ENCODE assay signal across 26 mouse cellular contexts in the genomic region with DNA sequence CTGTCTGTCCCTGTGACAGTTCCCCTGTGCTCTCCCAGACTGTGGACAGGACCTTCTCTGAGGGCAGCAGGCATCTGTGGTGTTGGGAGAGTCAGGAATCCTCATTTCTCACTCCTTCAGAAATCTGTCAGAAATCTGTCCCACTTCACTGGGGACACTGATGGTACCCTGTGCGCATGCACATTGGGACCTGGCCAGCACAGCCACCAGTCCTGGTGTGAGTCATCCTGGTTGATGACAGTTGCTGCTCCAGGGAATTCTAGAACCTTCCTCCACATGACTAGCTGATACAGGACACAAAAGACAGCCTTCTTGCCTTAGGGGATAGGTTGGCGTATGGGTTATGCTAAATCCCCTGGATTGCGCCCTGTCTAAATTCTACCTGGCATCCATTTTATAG. TPM values are rescaled to one million over a fixed set of nuclear protein-coding genes. Genes with fewer than 3 reads are reported as not detected.
DNase-seq lines count a peak whose midpoint lies in the region; ATAC-seq lines count a peak whose summit lies in the region.
"Had no signal": no experiment of that assay in that cellular context is flagged by ENCODE, and none has a peak within 500 bp of the region (broad histone marks: within the 10 kb centered on the region; RNA-seq: fewer than 3 reads in every experiment).

No protein-coding gene starts in this region.

- H3K9me3 ChIP-seq in midbrain, embryonic 11.5 days (ENCODE audit: control insufficient read depth, low read length) = no peaks in the 10 kb centered on the region
- H3K9me3 ChIP-seq: embryonic facial prominence, embryonic 13.5 days; forebrain, embryonic 15.5 days; hindbrain, embryonic 15.5 days; liver, embryonic 12.5 days; midbrain, embryonic 10.5 days had no signal

- no peak overlapping the region for H3K9ac ChIP-seq in midbrain, embryonic 11.5 days (ENCODE audit: low read length)
- H3K9ac ChIP-seq: embryonic facial prominence, embryonic 13.5 days; forebrain, embryonic 15.5 days; hindbrain, embryonic 15.5 days; limb, embryonic 13.5 days; liver, embryonic 12.5 days had no signal

- H3K27ac ChIP-seq in midbrain, embryonic 11.5 days (ENCODE audit: low read depth, low read length) = no peak overlapping the region
- H3K27ac ChIP-seq: forebrain, embryonic 15.5 days; heart, adult 2 months; hindbrain, embryonic 15.5 days; kidney, postnatal 0 days; limb, embryonic 13.5 days; liver, embryonic 12.5 days had no signal

- H3K4me3 ChIP-seq in midbrain, embryonic 11.5 days (ENCODE audit: low read depth, low read length) = no peak overlapping the region
- H3K4me3 ChIP-seq: embryonic facial prominence, embryonic 13.5 days; forebrain, embryonic 15.5 days; heart, adult 2 months; hindbrain, embryonic 15.5 days; limb, embryonic 13.5 days; liver, embryonic 12.5 days; midbrain, embryonic 10.5 days had no signal

- no peaks in the 10 kb centered on the region for H3K36me3 ChIP-seq in midbrain, embryonic 11.5 days (ENCODE audit: control insufficient read depth, insufficient read depth, low read length)
- H3K36me3 ChIP-seq: embryonic facial prominence, embryonic 13.5 days; forebrain, embryonic 15.5 days; hindbrain, embryonic 15.5 days; limb, embryonic 13.5 days; liver, embryonic 12.5 days; midbrain, embryonic 10.5 days had no signal

- peaks cover 14% of the 10 kb centered on the region for H3K4me1 ChIP-seq in midbrain, embryonic 11.5 days (ENCODE audit: control insufficient read depth, insufficient read depth, low read length)

- ATAC-seq in midbrain, embryonic 11.5 days (ENCODE audit: low FRiP score) = no peak
- ATAC-seq: CD4-positive, CD25-positive, alpha-beta regulatory T cell, adult 4 months; forebrain, embryonic 15.5 days; liver, embryonic 12.5 days had no signal

- peaks cover 10% of the 10 kb centered on the region for H3K27me3 ChIP-seq in midbrain, embryonic 11.5 days (ENCODE audit: control insufficient read depth, insufficient read depth, low read length)

- no peak overlapping the region for H3K4me2 ChIP-seq in midbrain, embryonic 11.5 days
- H3K4me2 ChIP-seq: embryonic facial prominence, embryonic 13.5 days; forebrain, embryonic 15.5 days; hindbrain, embryonic 15.5 days; limb, embryonic 13.5 days; liver, embryonic 12.5 days had no signal

- WGBS in midbrain, embryonic 11.5 days = 93% methylated on average over 3 of the region's 3 CpGs

- peak; percentile 18 for DNase-seq in adrenal gland, postnatal 25 days
- no peak for DNase-seq in adrenal gland, postnatal 4 days (ENCODE audit: low spot score in 2 of 2)
- DNase-seq in cerebellum, postnatal 25 days = peak; percentile 37 to 65
- DNase-seq in cerebellum, postnatal 14 days = no peak
- DNase-seq in layer of hippocampus, adult 18-20 months (ENCODE audit: low spot score in 2 of 2) = peak; percentile 22 to 38
- no peak for DNase-seq in layer of hippocampus, postnatal 14 days (ENCODE audit: low spot score in 2 of 2)
- peak; percentile 27 for DNase-seq in telencephalon, adult 2 months (ENCODE audit: low read depth, low spot score)
- no peak for DNase-seq in midbrain, embryonic 11.5 days (ENCODE audit: low spot score, missing footprints)
- DNase-seq: gastrocnemius, postnatal 25 days; heart, adult 2 months; heart, postnatal 36 days; kidney, adult 2 months; layer of hippocampus, postnatal 36 days; lung, adult 18-20 months; lung, postnatal 10 days; thymus, adult 2 months had no signal

RNA-seq across cellular contexts. Expression of a gene that starts 5.2 kb away (rescaled TPM):
- total RNA-seq in adrenal gland, postnatal 25 days (2021) = not detected in 2 replicates
- 1 to 10 TPM; 1.7 to 1.8 TPM for total RNA-seq in adrenal gland, postnatal 4 days (2021)
- total RNA-seq in layer of hippocampus, adult 18-20 months (2021) = under 1 TPM; 0.18 to 0.25 TPM
- under 1 TPM; 0.48 TPM for total RNA-seq in layer of hippocampus, postnatal 14 days (2021)
- polyA plus RNA-seq in midbrain, embryonic 11.5 days (2014; fragmentation: Nextera tagmentation; extraction: Ambion mirVana) = 2.6 and 2.9 TPM in 2 replicates
- polyA plus RNA-seq: CD4-positive, CD25-positive, alpha-beta regulatory T cell, adult 4 months; kidney, adult 2 months; large intestine, adult 2 months; spleen, adult 2 months had no signal

RNA-seq across cellular contexts. Expression of a gene that starts 36.8 kb away (rescaled TPM):
- total RNA-seq in adrenal gland, postnatal 25 days (2021) = 55.3 and 91.2 TPM in 2 replicates
- 10 to 100 TPM; 44.6 to 45.1 TPM for total RNA-seq in adrenal gland, postnatal 4 days (2021)
- 1 to 10 TPM in 1 of 2 experiments, under 1 TPM in 1; 0.89 to 1.6 TPM for total RNA-seq in layer of hippocampus, adult 18-20 months (2021)
- 1 to 10 TPM; 1.1 to 1.5 TPM for total RNA-seq in layer of hippocampus, postnatal 14 days (2021)
- polyA plus RNA-seq in midbrain, embryonic 11.5 days (2014; fragmentation: Nextera tagmentation; extraction: Ambion mirVana) = 0.10 and 0.21 TPM in 2 replicates

RNA-seq across cellular contexts. Expression of a gene that starts 44.5 kb away (rescaled TPM):
- 85.1 and 147 TPM in 2 replicates for total RNA-seq in adrenal gland, postnatal 25 days (2021)
- 10 to 100 TPM; 71.5 to 73.3 TPM for total RNA-seq in adrenal gland, postnatal 4 days (2021)
- total RNA-seq in layer of hippocampus, adult 18-20 months (2021) = 100 to 1,000 TPM in 1 of 2 experiments, 10 to 100 TPM in 1; 99.5 to 101 TPM
- total RNA-seq in layer of hippocampus, postnatal 14 days (2021) = 100 to 1,000 TPM; 114 to 125 TPM
- polyA plus RNA-seq in midbrain, embryonic 11.5 days (2014; fragmentation: Nextera tagmentation; extraction: Ambion mirVana) = 7.8 and 8.9 TPM in 2 replicates

Comparison
In these comparisons a context has a peak if more than half of its experiments do, and no peak if none do; other contexts are left out.
1. DNase-seq: peak in adrenal gland, postnatal 25 days (single experiment), cerebellum, postnatal 25 days (2 of 2), layer of hippocampus, adult 18-20 months (2 of 2) and telencephalon, adult 2 months (single experiment); none in adrenal gland, postnatal 4 days (0 of 2), cerebellum, postnatal 14 days (0 of 2), layer of hippocampus, postnatal 14 days (0 of 2) and midbrain, embryonic 11.5 days (single experiment).
2. RNA of a gene that starts 36.8 kb away (total RNA-seq): 55.3 to 91.2 TPM in adrenal gland, postnatal 25 days and 44.6 to 45.1 TPM in adrenal gland, postnatal 4 days; 0.89 to 1.6 TPM in layer of hippocampus, adult 18-20 months and 1.1 to 1.5 TPM in layer of hippocampus, postnatal 14 days; every median in the first group is over 10 times any median in the second.